Mouse (Mus musculus) embryonic facial prominence, embryonic 10.5 days (tissue): ENCODE measurements around the gene Arid2. TPM values are rescaled to one million over a fixed set of nuclear protein-coding genes. Genes with fewer than 3 reads are reported as not detected.

ENCODE experiments used
- microRNA-seq: library from miRNA; unstranded; fragments of <30 nt; microRNA quantifications from one replicate; pipeline ENCODE4, GENCODE M21; 2017
- polyA plus RNA-seq: library from polyadenylated mRNA; unstranded; fragments of >200 nt; fragmentation: Nextera tagmentation; extraction: Ambion mirVana; gene quantifications from 2 replicates; pipeline ENCODE4 v1.2.1, GENCODE M21; 2016

Arid2 gene
- polyA plus RNA-seq, 1 experiment from 2014 or later = 31.2 TPM

Small RNA genes lying within 50 kb of the gene (microRNA-seq; reads per million reads assigned to microRNA genes)
- gene Gm25397 = not detected

Other genes starting within 250 kb of the Arid2 start
- 116 and 118 TPM in 2 replicates for gene Scaf11, start 173.3 kb downstream of the Arid2 start, polyA plus RNA-seq